Mouse (Mus musculus) central nervous system, embryonic 18 days (tissue): ENCODE measurements around the gene Ccl9. TPM values are rescaled to one million over a fixed set of nuclear protein-coding genes. Genes with fewer than 3 reads are reported as not detected.

Experiments used
- polyA plus RNA-seq: library from polyadenylated mRNA; depleted of rRNA; stranded (reverse); fragments of >200 nt; gene quantifications from 2 replicates; pipeline ENCODE4 v1.2.3, GENCODE M21; 2012; rRNA removed

Gene Ccl9
- polyA plus RNA-seq = 1.7 and 1.8 TPM in 2 replicates

GRCm38 (mm10) chr11:83578186-83578760 is at the start of gene Ccl9:
Gene Ccl9 (minus strand): TSS chr11:83578636.

GRCm38 (mm10) chr11:83592853-83593252 is 14.4 kb upstream of the Ccl9 start, which contains the start of gene Ccl6:
Gene Ccl6 (minus strand): TSS chr11:83593087.

GRCm38 (mm10) chr11:83530360-83530759 is 48.1 kb downstream of the Ccl9 start, which contains the start of gene Ccl5:
Gene Ccl5 (minus strand): TSS chr11:83530518.

Other genes with a start within 250 kb of the Ccl9 start
- 84.3 and 91.7 TPM in 2 replicates for gene Rasl10b, start 169.5 kb downstream of the Ccl9 start, polyA plus RNA-seq
- gene Gas2l2, start 149.2 kb downstream of the Ccl9 start, polyA plus RNA-seq = 0.25 and 0.28 TPM in 2 replicates
- 0.45 and 0.64 TPM in 2 replicates for gene 1700020L24Rik, start 141.0 kb downstream of the Ccl9 start, polyA plus RNA-seq
- gene Mmp28, start 115.6 kb downstream of the Ccl9 start, polyA plus RNA-seq = 3.1 and 3.4 TPM in 2 replicates
- gene Taf15, start 105.5 kb downstream of the Ccl9 start, polyA plus RNA-seq = 68.5 and 74.6 TPM in 2 replicates
- gene Heatr9, start 56.5 kb downstream of the Ccl9 start, polyA plus RNA-seq = not detected in 2 replicates
- not detected in 2 replicates for gene Ccl5, start 48.1 kb downstream of the Ccl9 start, polyA plus RNA-seq
- 0.70 and 1.2 TPM in 2 replicates for gene Ccl6, start 14.5 kb upstream of the Ccl9 start, polyA plus RNA-seq
- not detected in 2 replicates for gene Rpl9-ps1, start 67.0 kb upstream of the Ccl9 start, polyA plus RNA-seq
- 1.5 and 1.7 TPM in 2 replicates for gene Ccl3, start 70.7 kb upstream of the Ccl9 start, polyA plus RNA-seq
- gene Ccl4, start 83.9 kb upstream of the Ccl9 start, polyA plus RNA-seq = 0.28 and 0.32 TPM in 2 replicates
- not detected in 2 replicates for gene Wfdc17, start 125.4 kb upstream of the Ccl9 start, polyA plus RNA-seq
- 0.19 and 0.35 TPM in 2 replicates for gene Wfdc18, start 130.4 kb upstream of the Ccl9 start, polyA plus RNA-seq
- 0.19 TPM in 1 of 2 replicates, not detected in the other for gene Wfdc21, start 168.3 kb upstream of the Ccl9 start, polyA plus RNA-seq
- gene Heatr6, start 175.1 kb upstream of the Ccl9 start, polyA plus RNA-seq = 29.9 and 33.7 TPM in 2 replicates